In the genomic region with DNA sequence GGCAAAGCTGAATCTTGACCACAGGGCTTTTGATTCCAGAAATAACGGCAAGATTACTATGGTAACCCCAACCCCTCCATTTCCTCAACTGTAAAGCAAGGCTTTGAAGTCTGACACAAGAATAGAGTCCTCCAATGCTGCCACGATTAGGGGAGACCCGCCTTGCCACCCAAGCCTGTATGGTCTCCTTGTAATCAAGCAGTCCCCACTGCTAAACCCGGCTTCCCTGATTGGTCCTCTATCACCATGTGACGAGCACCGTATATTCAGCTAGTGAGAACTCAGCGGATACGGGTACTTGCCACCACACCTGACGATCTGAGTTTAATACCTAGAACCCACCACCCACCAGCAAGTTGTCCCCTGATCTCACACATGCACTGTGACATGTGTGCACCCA, we compare ENCODE assay signal across 25 mouse cellular contexts. TPM values are rescaled to one million over a fixed set of nuclear protein-coding genes. Genes with fewer than 3 reads are reported as not detected.
DNase-seq lines count a peak whose midpoint lies in the region; ATAC-seq and TF ChIP-seq lines count a peak whose summit lies in the region.
"Had no signal": no experiment of that assay in that cellular context is flagged by ENCODE, and none has a peak within 500 bp of the region (broad histone marks: within the 10 kb centered on the region; RNA-seq: fewer than 3 reads in every experiment).

No protein-coding gene starts in this region.

- no peak for ATAC-seq in CD4-positive, CD25-positive, alpha-beta regulatory T cell, adult 4 months
- ATAC-seq in forebrain, embryonic 11.5 days (replicated peaks; ENCODE audit: low FRiP score): no peak
- ATAC-seq: forebrain, embryonic 13.5 days; inflammation-experienced regulatory T-cells, adult 6 months; intestine, postnatal 0 days had no signal

- H3K4me2 ChIP-seq in forebrain, embryonic 11.5 days (ENCODE audit: low read depth, low read length, severe bottlenecking): no peak overlapping the region
- H3K4me2 ChIP-seq: forebrain, embryonic 13.5 days; heart, embryonic 11.5 days; heart, embryonic 15.5 days; hindbrain, embryonic 15.5 days had no signal

- no peak overlapping the region for H3K27ac ChIP-seq in thymus, adult 2 months (ENCODE audit: control insufficient read depth, insufficient read depth, low read length)
- no peak overlapping the region for H3K27ac ChIP-seq in forebrain, embryonic 11.5 days (ENCODE audit: low read depth, low read length)
- H3K27ac ChIP-seq: forebrain, embryonic 13.5 days; heart, adult 2 months; heart, embryonic 15.5 days; hindbrain, embryonic 15.5 days had no signal

- peaks cover 7% of the 10 kb centered on the region for H3K4me1 ChIP-seq in thymus, adult 2 months (replicated peaks; ENCODE audit: control insufficient read depth, insufficient read depth, low read length)
- peaks cover 16% of the 10 kb centered on the region; the same call in 1 of the 2 replicates for H3K4me1 ChIP-seq in forebrain, embryonic 11.5 days (replicated peaks; ENCODE audit: control insufficient read depth, insufficient read depth, low read length)

- no peak overlapping the region for H3K9ac ChIP-seq in forebrain, embryonic 11.5 days (ENCODE audit: low read length)
- H3K9ac ChIP-seq: forebrain, embryonic 13.5 days; heart, embryonic 15.5 days; hindbrain, embryonic 15.5 days had no signal

- no peaks in the 10 kb centered on the region for H3K36me3 ChIP-seq in thymus, adult 2 months (ENCODE audit: control insufficient read depth, insufficient read depth, low read length)
- no peaks in the 10 kb centered on the region for H3K36me3 ChIP-seq in forebrain, embryonic 11.5 days (ENCODE audit: control insufficient read depth, insufficient read depth, low read length)
- H3K36me3 ChIP-seq: G1E; heart, embryonic 15.5 days; hindbrain, embryonic 15.5 days had no signal

- H3K9me3 ChIP-seq in forebrain, embryonic 11.5 days (ENCODE audit: control insufficient read depth, low read length): no peaks in the 10 kb centered on the region
- H3K9me3 ChIP-seq: forebrain, embryonic 13.5 days; G1E; heart, embryonic 15.5 days; hindbrain, embryonic 15.5 days had no signal

- DNase-seq in CD4-positive, CD25-positive, alpha-beta regulatory T cell, adult 2 months (ENCODE audit: low read depth, low spot score): peak; percentile 19
- DNase-seq in thymus, adult 2 months: peak; percentile 10
- DNase-seq in thymus, postnatal 4 days: no peak
- DNase-seq in T-cell, adult 2 months (ENCODE audit: low spot score): peak; percentile 44
- peak; percentile 12 for DNase-seq in induced T-regulatory cell, adult 2 months (ENCODE audit: low read depth)
- DNase-seq in cerebellum, adult 9-10 months: no peak
- DNase-seq in forebrain, embryonic 11.5 days (ENCODE audit: low spot score): no peak
- DNase-seq: adrenal gland, adult 8-10 months; adrenal gland, postnatal 36 days; B cell, adult 2 months; cerebellum, adult 11 months; cerebellum, adult 8-10 months; cerebellum, postnatal 25 days; gastrocnemius, postnatal 10 days; heart, adult 2 months; heart, postnatal 14 days; kidney, adult 9 months had no signal

- 21% methylated on average over 9 of the region's 9 CpGs for WGBS in thymus, adult 2 months
- WGBS in forebrain, embryonic 11.5 days: 83% methylated on average over 9 of the region's 9 CpGs

- H3K4me3 ChIP-seq in thymus, adult 2 months (ENCODE audit: control insufficient read depth, insufficient read depth, low read length): no peak overlapping the region
- no peak overlapping the region for H3K4me3 ChIP-seq in forebrain, embryonic 11.5 days (ENCODE audit: low read depth, low read length)
- H3K4me3 ChIP-seq: forebrain, embryonic 13.5 days; heart, adult 2 months; heart, embryonic 15.5 days; hindbrain, embryonic 15.5 days had no signal

- H3K27me3 ChIP-seq in thymus, adult 2 months (ENCODE audit: control insufficient read depth, insufficient read depth, low read length): no peaks in the 10 kb centered on the region
- no peaks in the 10 kb centered on the region for H3K27me3 ChIP-seq in forebrain, embryonic 11.5 days (ENCODE audit: control insufficient read depth, insufficient read depth, low read length)
- H3K27me3 ChIP-seq: forebrain, embryonic 13.5 days; heart, embryonic 15.5 days; hindbrain, embryonic 15.5 days had no signal

- TF ChIP-seq CTCF in thymus, adult 2 months (IDR thresholded peaks at IDR 0.05; ENCODE audit: borderline replicate concordance, control insufficient read depth, extremely low read depth, insufficient read depth, low read length, poor library complexity): no peak

- TF ChIP-seq POLR2A in thymus, adult 2 months (IDR thresholded peaks at IDR 0.05; ENCODE audit: control insufficient read depth, extremely low read depth, insufficient read depth, low read length, poor library complexity): no peak

RNA-seq across cellular contexts. Expression of a gene that starts 33.3 kb away (rescaled TPM):
- polyA plus RNA-seq in CD4-positive, CD25-positive, alpha-beta regulatory T cell, adult 4 months (2017; shearing (Covaris generic)): 1 to 10 TPM; 1.5 to 2.8 TPM
- 3.4 and 5.1 TPM in 2 replicates for polyA plus RNA-seq in thymus, adult 2 months (2012; rRNA removed)
- 16.1 and 18.1 TPM in 2 replicates for polyA plus RNA-seq in forebrain, embryonic 11.5 days (2014; fragmentation: Nextera tagmentation; extraction: Ambion mirVana)
- polyA plus RNA-seq: G1E had no signal

Comparison
In these comparisons a context has a peak if more than half of its experiments do, and no peak if none do; other contexts are left out.
1. DNase-seq: peak in CD4-positive, CD25-positive, alpha-beta regulatory T cell, adult 2 months (single experiment), thymus, adult 2 months (single experiment), T-cell, adult 2 months (single experiment) and induced T-regulatory cell, adult 2 months (single experiment); none in thymus, postnatal 4 days (single experiment), cerebellum, adult 9-10 months (single experiment) and forebrain, embryonic 11.5 days (single experiment).